Mouse (Mus musculus) CD4-positive naive resting alpha-beta T cell, adult 76 days (primary cell): ENCODE measurements around the gene Plxnb1. TPM values are rescaled to one million over a fixed set of nuclear protein-coding genes. Genes with fewer than 3 reads are reported as not detected.

Experiments
- total RNA-seq: library from RNA; stranded (reverse); gene quantifications from one replicate; pipeline ENCODE4 v1.2.4, GENCODE M21; 2023

Plxnb1 gene
- 2.9 TPM for total RNA-seq

DNA sequence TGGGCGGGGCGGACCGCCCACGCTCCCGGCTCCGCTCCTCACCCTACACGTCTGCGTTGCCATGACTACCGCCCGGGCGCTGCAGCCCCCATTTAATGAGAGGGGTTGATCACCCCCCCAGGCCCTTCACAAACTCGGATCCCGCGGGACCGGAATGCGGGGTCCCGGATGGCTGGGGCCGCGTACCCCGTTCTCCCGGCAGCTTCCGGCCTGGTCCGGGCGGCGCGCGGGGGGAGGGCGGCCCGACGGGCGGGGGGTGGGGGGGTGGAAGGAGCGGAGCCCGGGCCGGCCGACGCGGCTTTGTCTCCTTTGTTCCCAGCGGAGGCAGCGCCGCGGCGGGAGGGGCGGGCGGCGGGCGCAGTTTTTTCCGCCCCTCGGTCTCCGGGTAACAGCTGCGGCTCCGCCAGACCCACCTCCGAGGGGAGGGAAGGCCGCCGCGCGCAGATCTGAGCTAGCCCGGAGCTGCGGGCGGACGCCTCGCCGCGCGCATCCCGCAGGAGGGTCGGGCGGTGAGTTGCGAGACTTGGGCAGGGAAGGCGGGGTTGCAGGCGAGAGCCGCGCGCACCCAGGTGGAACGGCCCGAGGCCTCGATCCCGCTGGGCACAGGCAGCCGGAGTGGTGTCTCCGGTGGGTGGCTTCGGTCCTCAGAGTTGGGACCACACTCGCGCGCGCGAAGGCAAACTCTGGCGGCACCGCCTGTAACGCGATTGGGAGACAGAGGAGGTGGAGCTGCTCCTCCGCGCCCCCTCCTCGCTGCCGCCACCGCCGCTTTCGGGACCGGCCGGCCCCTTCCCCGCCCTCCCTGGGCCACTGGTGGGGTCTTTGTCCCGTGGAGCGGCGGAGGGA, at the start of gene Plxnb1:
Gene Plxnb1 (plus strand): TSS at position 253 of the 846 bp plus-strand sequence.

DNA sequence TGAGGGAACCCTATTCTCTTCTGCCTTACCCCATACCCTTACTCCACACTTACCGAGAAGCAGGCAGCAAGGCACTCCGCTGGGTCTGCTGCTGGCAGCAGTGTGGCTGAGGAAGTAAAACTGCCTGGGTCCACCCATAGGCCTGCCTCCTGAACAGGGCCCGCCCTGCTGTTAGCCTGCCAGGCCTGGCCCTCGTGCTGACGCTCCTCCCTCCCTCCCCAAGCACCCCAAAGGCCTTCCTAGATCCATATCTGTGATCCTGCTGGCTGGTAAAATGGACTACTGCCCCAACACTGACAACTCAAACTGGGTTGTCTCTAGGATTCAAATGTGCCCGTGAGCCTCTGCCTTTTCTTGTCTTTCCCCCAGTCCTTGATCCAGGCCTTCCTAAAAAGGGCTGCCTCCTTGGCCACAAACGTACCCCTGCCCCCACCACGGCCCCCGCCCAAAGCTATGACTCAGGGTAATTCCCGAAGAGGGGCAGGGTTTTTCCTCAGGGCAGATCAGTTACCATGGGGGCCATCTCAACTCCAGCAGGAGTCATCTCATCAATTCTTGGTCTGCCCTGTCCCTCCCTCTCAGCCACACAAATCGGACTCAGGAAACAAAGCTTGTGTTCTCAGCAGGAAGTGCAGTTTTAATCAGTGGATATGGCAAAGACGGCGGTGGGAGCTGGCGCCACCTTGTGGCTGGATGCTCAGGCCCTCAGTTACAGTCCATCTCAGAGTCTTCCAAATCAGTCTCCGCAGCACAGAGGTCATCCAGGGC, 35.9 kb upstream of the Plxnb1 start, which contains the start of gene Trex1:
Gene Trex1 (minus strand): TSS at position 599 of the 768 bp plus-strand sequence.

DNA sequence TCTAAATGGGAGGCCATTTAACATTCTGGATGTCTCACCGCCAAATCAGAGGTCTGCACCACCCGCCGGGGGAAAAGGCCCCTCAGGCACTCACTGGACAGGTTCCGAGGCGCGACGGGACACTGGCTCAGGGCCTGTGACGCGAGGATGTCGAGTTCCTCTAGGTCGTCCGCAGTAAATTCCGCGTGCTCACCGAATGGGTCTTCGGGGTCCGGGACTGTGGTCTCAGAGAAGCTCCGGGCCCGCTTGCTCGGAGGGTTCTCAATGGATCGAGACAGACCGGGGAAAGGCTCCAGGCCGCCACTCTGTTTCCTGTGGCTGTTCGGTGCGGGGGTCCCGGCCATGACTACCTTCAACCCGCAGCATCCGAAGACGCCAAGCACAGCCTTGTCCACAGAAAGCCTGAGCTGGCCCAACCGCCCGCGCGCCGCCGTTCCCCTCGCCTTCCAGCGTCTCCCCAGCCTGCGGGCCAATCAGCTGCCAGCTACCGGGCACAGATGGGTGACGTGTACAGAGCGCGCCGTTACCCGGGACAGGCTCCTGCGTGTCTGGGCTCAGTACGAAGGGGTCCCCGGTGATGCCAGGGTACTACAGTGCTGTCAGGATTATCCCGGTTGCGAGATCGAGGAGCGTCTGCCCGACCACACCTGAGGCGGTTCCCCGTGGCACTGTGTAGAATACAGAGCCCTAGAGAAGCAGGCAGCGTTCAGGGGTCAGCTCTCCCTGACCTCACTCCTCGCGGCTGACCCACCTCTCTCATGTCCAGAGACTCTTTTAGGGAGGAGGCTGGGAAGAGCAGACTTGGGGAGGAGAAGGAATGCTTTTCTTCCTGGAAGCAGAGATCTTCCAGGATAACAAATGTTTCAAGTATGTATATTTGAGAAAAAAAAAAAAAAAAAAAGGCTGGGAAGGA, 21.3 kb upstream of the Plxnb1 start, which contains the start of gene Atrip:
Gene Atrip (minus strand): TSS at position 464 of the 913 bp plus-strand sequence.

DNA sequence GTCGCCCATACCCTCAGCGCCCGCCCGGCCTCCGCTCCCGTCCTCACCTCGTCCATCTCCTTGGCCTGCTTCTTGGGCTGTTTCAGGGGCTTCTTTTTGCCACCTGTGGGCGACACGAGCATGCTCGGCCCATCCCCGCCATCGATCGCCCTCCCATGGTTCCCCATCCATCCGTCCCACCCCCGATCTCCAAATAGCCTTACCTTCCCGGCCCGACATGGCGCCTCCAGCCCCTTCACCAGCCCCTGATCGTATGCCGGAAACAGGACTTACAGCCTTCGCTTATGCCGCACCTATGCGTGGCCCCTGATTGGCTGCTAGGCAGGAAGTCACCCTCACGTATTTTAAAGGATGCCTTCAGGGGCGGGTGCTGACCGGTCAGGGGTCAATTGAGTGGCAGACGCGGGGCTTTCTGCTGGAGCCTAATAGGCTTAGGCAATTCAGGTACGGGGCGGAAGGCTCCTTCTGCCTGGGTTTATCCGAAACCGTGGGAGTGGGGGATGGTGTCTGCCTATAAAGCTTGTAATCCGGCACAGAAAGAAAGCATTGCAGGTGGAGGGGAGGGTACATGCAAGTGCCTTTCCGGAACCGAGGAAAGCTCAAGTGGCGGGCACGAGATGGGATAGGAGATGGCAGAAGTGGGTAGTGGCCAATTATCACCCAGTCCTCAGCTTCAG, 12.9 kb upstream of the Plxnb1 start, which contains the start of the genes Ccdc51 and Tma7:
Gene Ccdc51 (plus strand): TSS at position 370 of the 677 bp plus-strand sequence.
Gene Tma7 (minus strand): TSS at position 464 of the 677 bp plus-strand sequence.

DNA sequence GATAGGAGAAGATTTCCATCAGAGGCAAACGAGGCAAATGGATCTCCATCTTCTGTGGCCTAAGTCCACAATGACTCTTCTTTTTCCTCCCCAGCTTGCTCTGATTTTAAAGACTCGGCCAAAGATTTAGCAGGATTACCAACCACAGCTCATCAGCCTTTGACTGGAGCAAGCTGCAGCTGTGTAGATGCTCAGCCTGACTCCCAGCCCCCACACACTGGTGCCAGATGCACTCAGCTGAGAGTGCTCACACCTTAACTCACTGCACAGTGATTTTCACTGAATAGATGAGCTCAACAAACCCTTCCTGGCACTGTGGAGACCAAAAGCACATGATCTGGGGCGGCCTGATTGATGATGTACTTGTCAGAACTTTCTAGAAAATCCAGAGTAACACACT, 66.8 kb downstream of the Plxnb1 start, which contains the start of gene Fbxw21:
Gene Fbxw21 (minus strand): TSS at position 101 of the 400 bp plus-strand sequence.

Other genes with a start within 250 kb of the Plxnb1 start
- gene Slc26a6, start 242.1 kb upstream of the Plxnb1 start, total RNA-seq, result 11.7 TPM
- not detected for gene Tmem89, start 180.8 kb upstream of the Plxnb1 start, total RNA-seq
- gene Uqcrc1, start 158.8 kb upstream of the Plxnb1 start, total RNA-seq, result 182 TPM
- gene Col7a1, start 141.8 kb upstream of the Plxnb1 start, total RNA-seq, result 5.4 TPM
- gene Ucn2, start 109.4 kb upstream of the Plxnb1 start, total RNA-seq, result not detected
- gene Pfkfb4, start 103.6 kb upstream of the Plxnb1 start, total RNA-seq, result 13.6 TPM
- 2,542 TPM for gene Shisa5, start 56.8 kb upstream of the Plxnb1 start, total RNA-seq
- gene Trex1, start 35.7 kb upstream of the Plxnb1 start, total RNA-seq, result 17.6 TPM
- 30.3 TPM for gene Atrip, start 21.3 kb upstream of the Plxnb1 start, total RNA-seq
- gene Ccdc51, start 12.9 kb upstream of the Plxnb1 start, total RNA-seq, result 5.5 TPM
- gene Tma7, start 12.8 kb upstream of the Plxnb1 start, total RNA-seq, result 299 TPM
- not detected for gene Fbxw21, start 66.7 kb downstream of the Plxnb1 start, total RNA-seq
- gene Fbxw13, start 100.6 kb downstream of the Plxnb1 start, total RNA-seq, result not detected
- gene Fbxw20, start 139.4 kb downstream of the Plxnb1 start, total RNA-seq, result not detected
- not detected for gene Fbxw14, start 192.3 kb downstream of the Plxnb1 start, total RNA-seq
- not detected for gene Fbxw28, start 244.3 kb downstream of the Plxnb1 start, total RNA-seq